Mouse (Mus musculus) thymus, postnatal 10 days (tissue): ENCODE results near the gene Strap.

ENCODE experiments used
- DNase-seq, 2 experiments: peaks; one replicate each; pipeline ENCODE4 v3.0.0; 2021; ENCODE audit warnings: low spot score in 2 of 2

The Strap gene

GRCm38 (mm10) chr6:137723898-137724297 lies 11.0 kb upstream of the Strap start:
- peak in 1 of 2 experiments; percentile 39 for DNase-seq

- DNase-seq: peak in 1 of 2 experiments; percentile 16
These were observed 425 bp upstream of the Strap start for GRCm38 (mm10) chr6:137734460-137734845.

GRCm38 (mm10) chr6:137735671-137736238 lies 877 bp downstream of the Strap start:
- DNase-seq: peak in 1 of 2 experiments; percentile 13

- no peak for DNase-seq
These were observed 6.1 kb downstream of the Strap start for GRCm38 (mm10) chr6:137740972-137741371.

- no peak for DNase-seq
These were observed 9.8 kb downstream of the Strap start for GRCm38 (mm10) chr6:137744700-137745099.

- DNase-seq: no peak
These were observed 12.5 kb downstream of the Strap start for GRCm38 (mm10) chr6:137747174-137747928.

- DNase-seq: no peak
These were observed 16.8 kb downstream of the Strap start for GRCm38 (mm10) chr6:137751551-137752274.

- DNase-seq: no peak
These were observed 17.4 kb downstream of the Strap start for GRCm38 (mm10) chr6:137752275-137752655.

GRCm38 (mm10) chr6:137754056-137754856 lies 19.4 kb downstream of the Strap start, which contains the start of gene Dera:
Dera (plus strand) TSS chr6:137754546.
- DNase-seq: peak; percentile 82 to 89

- DNase-seq: no peak
These were observed 20.0 kb downstream of the Strap start for GRCm38 (mm10) chr6:137754857-137755232.

GRCm38 (mm10) chr6:137756310-137756709 lies 21.4 kb downstream of the Strap start:
- peak in 1 of 2 experiments; percentile 19 for DNase-seq

GRCm38 (mm10) chr6:137757891-137758290 lies 23.0 kb downstream of the Strap start:
- no peak for DNase-seq

GRCm38 (mm10) chr6:137759681-137760080 lies 24.8 kb downstream of the Strap start:
- no peak for DNase-seq

- no peak for DNase-seq
These were observed 26.1 kb downstream of the Strap start for GRCm38 (mm10) chr6:137760966-137761365.

GRCm38 (mm10) chr6:137764572-137765210 lies 29.8 kb downstream of the Strap start:
- no peak for DNase-seq

- DNase-seq: no peak
These were observed 31.3 kb downstream of the Strap start for GRCm38 (mm10) chr6:137766177-137766576.

- DNase-seq: no peak
These were observed 36.9 kb downstream of the Strap start for GRCm38 (mm10) chr6:137771621-137772250.

- no peak for DNase-seq
These were observed 38.2 kb downstream of the Strap start for GRCm38 (mm10) chr6:137772918-137773636.

GRCm38 (mm10) chr6:137773637-137774028 lies 38.8 kb downstream of the Strap start:
- no peak for DNase-seq

- DNase-seq: no peak
These were observed 39.3 kb downstream of the Strap start for GRCm38 (mm10) chr6:137774166-137774565.
